Mouse (Mus musculus) hindlimb bud, embryonic 11.5 days (tissue): Measurements from ENCODE around the gene Atp13a1.

Experiments
- DNase-seq: peaks from one replicate; pipeline ENCODE4 v3.0.0-alpha.2; 2012; ENCODE audit warnings: low read depth, low spot score; ENCODE audit errors: extremely low spot score

Gene Atp13a1

DNA sequence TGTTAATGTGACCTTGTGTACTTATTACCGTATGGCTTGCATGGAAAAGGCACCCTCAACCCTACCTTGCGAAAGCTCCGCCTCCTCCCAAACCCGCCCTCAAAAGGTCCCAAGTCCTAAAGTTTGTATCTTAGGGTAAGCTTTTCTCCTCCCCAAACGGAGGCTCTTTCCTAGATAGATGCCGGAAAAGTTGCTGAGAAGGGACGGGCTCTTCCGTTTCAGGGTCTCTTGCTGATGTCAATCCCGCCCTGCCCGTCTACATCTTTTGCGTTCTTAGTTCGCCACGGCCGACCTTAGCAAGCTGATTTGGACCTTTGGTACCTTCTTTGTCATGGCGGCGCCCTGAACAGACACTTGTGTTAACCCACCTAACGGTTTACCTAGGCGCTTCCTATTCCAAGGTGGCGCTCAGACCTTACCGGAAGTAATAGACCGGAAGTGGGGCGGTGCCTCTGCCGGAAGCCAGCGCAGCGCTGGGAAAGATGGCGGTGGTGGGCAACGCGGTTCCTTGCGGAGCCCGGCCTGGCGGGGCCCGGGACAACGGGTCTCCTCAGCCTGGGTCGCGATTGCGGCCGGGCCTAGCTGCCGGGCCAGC, at the start of gene Atp13a1, which contains the start of gene Zfp866:
Gene Atp13a1, plus strand, starts transcription at position 391 of the 595 bp plus-strand sequence.
Gene Zfp866, minus strand, starts transcription at position 406 of the 595 bp plus-strand sequence.
- peak; percentile 54 for DNase-seq

GRCm38 (mm10) chr8:69741231-69741630, 49.7 kb upstream of the Atp13a1 start:
- no peak for DNase-seq

DNA sequence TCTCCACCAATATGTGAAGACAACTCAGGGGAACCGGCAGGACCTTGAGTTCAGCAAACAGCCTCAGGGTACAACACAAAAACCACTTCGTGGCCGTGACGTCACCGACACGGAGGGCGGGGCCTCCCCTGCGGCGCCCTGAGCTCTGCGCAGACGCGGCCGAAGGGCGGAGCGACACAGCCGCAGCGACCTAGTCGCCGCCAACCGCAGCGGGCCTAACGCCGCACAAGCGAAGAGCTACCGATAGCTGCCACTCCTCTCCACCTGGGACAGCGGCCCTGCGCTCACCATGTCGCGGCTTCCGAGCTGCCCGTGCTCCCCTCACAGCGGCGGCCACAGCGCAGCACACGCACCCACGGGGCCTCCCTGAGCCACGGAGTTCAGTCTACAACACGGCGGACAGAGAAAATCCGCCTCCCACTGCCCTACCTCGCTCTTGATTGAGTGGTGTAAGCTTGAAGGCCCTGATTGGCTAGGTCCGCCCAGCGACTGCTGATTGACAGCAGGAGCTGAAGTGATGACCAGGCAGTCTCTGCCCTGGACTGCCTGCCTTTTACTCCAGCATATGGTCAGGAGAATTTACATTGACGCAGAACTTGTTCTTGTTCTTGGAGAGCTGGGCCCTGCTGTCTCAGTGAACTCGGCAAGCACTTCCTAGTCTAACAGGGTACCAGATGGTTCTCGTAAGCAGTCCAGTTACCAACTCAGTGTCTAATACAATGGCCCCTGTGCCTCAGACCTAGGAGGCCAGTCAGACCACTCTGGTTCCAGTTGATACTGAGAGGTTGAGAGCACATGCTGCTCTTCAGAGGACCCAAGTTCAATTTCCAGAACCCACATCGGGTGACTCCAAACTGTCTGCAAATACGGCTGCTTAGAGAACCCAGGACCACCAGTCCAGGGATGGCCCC, 41.2 kb upstream of the Atp13a1 start, which contains the start of gene Zfp963:
Gene Zfp963, minus strand, starts transcription at position 427 of the 911 bp plus-strand sequence.
- DNase-seq: peak; percentile 80

- DNase-seq: no peak
Observed at GRCm38 (mm10) chr8:69752437-69752836, 38.5 kb upstream of the Atp13a1 start.

- no peak for DNase-seq
Observed at GRCm38 (mm10) chr8:69758316-69758715, 32.6 kb upstream of the Atp13a1 start.

DNA sequence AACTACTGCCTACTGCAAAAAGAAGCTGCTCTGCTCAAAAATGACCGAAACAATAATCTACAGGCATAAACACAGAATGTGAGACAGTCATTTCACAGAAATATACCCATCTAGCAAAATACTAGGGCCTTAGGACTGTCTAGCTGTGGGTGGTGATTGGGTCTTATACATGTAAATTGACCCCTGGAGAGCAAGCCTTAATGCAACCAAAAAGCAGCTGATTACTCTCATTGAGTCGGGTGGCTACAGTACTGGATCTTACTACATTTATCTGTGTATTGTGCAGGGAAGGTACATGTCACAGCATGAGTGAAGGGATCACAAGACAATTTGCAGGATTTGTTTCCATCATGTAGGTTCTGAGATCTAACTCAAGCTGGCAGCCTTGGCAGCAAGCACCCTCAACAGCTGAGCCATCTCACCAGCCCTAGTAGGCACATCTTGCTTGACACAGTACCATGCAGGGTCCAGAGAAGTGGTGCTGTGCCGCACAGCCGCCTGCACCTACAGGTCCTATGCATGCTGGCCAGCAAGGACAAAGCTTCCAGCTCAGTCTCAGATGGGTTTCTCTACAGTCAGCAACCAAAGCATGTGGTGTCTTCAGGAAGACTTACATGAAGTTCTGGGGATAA, 29.0 kb upstream of the Atp13a1 start:
- no peak for DNase-seq

DNA sequence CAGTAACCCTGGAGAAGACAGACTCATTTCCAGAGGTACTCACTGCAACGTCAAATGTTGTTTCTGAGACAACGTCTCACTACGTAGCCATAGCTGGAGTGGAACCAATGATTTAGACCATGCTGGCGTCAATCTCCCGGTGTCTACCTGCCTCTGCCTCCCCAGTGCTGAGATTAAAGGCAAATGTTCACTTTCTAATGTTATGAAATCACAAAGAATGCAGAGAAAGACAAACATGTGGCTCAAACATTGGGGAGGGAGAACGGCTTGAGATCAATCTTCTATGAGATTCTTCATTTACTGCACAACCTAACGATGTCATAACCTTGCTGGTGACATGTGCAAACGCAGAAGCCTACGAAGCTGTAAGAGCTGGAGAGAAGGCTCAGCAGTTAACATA, 19.7 kb upstream of the Atp13a1 start:
- DNase-seq: no peak

- no peak for DNase-seq
Observed at GRCm38 (mm10) chr8:69772106-69772505, 18.9 kb upstream of the Atp13a1 start.

DNA sequence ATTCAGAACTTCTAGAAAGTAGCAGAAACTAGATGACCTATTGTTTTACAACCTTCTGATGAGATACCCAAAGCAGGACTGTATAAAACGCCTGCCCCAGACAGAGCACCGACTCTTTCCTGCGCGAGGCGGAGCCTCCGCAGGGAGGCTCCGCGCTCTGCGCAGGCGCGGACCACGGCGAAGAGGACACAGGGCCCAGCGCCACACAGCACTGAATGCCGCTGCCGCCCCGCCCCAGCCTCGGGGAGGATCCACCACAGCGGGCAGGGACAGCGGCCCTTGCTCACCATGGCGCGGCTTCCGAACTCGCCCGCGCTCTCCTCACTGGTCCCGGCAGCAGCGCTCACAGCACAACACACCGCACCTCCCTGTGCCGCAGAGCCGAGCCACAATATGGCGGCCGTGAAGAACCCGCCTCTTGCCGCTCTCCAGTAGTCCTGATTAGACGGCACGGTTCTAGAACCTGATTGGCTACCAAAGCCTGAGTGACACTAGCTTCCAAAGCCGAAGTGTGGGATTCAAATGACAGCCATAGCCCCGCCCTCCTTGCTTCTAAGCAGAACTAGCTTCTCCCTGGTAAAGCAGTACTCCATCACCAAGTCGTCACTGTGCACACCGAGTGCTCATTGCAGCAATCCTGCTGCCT, 16.3 kb upstream of the Atp13a1 start, which contains the start of gene Gm20422:
Gene Gm20422, minus strand, starts transcription at position 384 of the 646 bp plus-strand sequence.
- peak; percentile 96 for DNase-seq

GRCm38 (mm10) chr8:69775149-69775534, 15.8 kb upstream of the Atp13a1 start:
- DNase-seq: no peak

- DNase-seq: no peak
Observed at GRCm38 (mm10) chr8:69777111-69777510, 13.9 kb upstream of the Atp13a1 start.

DNA sequence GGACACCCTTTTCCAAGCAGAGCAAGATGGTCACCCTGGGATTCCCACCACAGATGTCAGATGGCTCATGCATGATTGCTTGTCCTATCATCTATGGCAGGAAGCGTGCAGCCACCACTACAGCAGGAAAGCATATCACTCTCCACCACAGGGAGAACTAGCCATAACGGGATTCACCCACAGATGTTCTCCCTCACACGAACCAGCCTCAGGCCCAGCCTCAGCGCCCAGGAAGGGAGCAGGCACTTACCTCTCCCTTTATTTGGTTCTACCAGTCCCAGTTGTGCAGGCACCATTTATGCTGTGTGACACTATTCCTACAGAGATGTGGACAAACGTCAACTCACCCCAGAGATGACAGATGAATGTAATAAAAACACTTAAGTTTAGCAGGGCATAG, 1.9 kb upstream of the Atp13a1 start:
- no peak for DNase-seq

- DNase-seq: no peak
Observed at GRCm38 (mm10) chr8:69789731-69790130, 1.2 kb upstream of the Atp13a1 start.

DNA sequence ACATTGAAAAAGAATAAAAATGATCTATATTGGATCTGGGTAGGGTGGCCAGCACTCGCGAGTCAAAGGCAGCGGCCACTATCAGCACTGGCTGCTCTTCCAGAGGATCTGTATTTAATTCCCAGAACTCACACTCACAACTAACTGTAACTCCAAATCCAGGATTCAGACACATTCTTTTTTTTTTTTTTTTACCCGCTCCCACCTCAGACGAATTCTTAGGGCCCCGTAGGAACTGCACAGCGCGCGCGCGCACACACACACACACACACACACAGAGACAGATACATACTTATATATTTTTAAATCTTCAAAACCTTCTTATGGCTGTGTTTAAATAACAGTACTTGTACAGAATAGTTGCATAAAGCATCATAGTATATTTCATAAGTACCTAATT, 599 bp upstream of the Atp13a1 start:
- no peak for DNase-seq

GRCm38 (mm10) chr8:69791415-69792068, 579 bp downstream of the Atp13a1 start:
- DNase-seq: no peak

- no peak for DNase-seq
Observed at GRCm38 (mm10) chr8:69793666-69794065, 2.7 kb downstream of the Atp13a1 start.

DNA sequence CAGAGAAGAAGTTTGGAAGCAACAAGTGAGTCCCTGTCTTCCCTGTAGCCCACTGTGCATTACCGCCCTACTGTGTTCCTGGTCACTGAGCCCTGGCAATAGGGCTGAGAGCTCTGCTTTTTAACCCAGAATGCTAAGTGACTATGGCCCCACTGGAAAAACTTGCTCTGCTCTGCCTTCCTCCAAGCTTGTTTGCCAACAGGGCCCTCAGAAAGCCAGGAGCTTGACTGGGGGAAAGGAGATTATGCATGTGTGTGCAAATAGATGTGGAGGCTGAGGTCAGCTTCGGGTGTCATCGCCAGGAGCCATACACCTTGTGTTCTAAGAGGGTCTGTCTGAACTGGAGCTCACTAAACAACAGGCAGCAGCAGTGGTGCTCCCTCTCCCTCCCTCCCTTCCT, 3.1 kb downstream of the Atp13a1 start:
- no peak for DNase-seq

- no peak for DNase-seq
Observed at GRCm38 (mm10) chr8:69794901-69795300, 3.9 kb downstream of the Atp13a1 start.

DNA sequence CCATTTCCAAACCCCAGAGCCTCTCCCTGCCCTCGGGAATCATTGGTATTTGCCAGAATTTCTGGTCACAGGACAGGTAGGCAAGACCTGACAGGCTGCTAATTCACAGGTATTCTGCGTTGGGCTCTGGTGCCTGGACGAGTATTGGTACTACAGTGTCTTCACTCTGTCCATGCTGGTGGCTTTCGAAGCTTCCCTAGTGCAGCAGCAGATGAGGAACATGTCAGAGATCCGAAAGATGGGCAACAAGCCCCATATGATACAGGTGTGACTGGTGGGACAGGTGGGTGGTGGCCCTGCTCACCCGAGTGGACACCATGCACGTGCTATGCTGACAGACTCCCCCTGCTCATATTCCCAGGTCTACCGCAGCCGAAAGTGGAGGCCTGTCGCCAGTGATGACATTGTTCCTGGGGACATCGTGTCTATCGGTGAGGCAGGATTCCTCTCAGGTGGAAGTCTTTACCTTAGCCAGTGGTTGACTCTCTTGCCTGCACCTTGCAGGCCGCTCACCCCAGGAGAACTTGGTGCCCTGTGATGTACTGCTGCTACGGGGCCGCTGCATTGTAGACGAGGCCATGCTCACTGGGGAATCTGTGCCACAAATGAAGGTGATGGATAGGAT, 5.9 kb downstream of the Atp13a1 start:
- no peak for DNase-seq

DNA sequence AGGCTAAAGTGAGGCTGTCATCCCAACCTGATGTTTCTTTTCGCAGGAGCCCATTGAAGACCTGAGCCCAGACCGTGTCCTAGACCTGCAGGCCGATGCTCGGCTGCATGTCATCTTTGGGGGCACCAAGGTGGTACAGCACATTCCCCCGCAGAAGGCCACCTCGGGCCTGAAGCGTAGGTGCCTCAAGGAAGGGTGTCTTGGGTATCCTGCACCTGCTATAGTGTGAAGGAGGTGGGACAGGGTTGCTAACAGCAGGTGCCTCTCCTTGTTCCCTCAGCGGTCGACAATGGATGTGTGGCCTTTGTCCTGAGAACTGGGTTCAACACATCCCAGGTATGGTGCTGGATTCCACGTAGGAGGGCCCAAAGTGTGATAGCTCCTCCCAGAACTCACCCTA, 6.7 kb downstream of the Atp13a1 start:
- no peak for DNase-seq
